Mouse (Mus musculus) heart, embryonic 16.5 days (tissue): ENCODE data around the gene Tesk2. TPM values are rescaled to one million over a fixed set of nuclear protein-coding genes. Genes with fewer than 3 reads are reported as not detected.
"Not testable (repeated sequence)": the region's sequence is repeated elsewhere in the genome, so short reads cannot be mapped to it uniquely, and the experiment has no call there.

Experiments used
- ATAC-seq: fragments of 200-750 bp; cut with Nextera tagmentation; replicated peaks from 2 replicates; pipeline ENCODE4 v1.8.0; 2017; ENCODE audit warnings: moderate number of reproducible peaks; ENCODE audit not compliant: insufficient read depth, low FRiP score; ENCODE audit errors: extremely low read depth
- H3K27ac ChIP-seq: fragments of 300-500 bp; sonication (generic); 2 replicates; pipeline ENCODE4 v1.5.1; 2014; ENCODE audit warnings: mild to moderate bottlenecking, low read length, control low read depth, moderate library complexity
- H3K27me3 ChIP-seq: fragments of 300-500 bp; sonication (generic); 2 replicates; pipeline ENCODE4 v1.6.1; 2014; ENCODE audit warnings: low read length, mixed read lengths; ENCODE audit not compliant: control insufficient read depth, insufficient read depth
- H3K36me3 ChIP-seq: fragments of 300-500 bp; sonication (generic); 2 replicates; pipeline ENCODE4 v1.6.1; 2014; ENCODE audit not compliant: control insufficient read depth, insufficient read depth
- H3K4me1 ChIP-seq: fragments of 300-500 bp; sonication (generic); 2 replicates; pipeline ENCODE4 v1.6.1; 2014; ENCODE audit warnings: low read length, mixed read lengths; ENCODE audit not compliant: control insufficient read depth, insufficient read depth
- H3K4me2 ChIP-seq: fragments of 300-500 bp; sonication (generic); 2 replicates; pipeline ENCODE4 v1.6.1; 2014; ENCODE audit warnings: low read depth, mild to moderate bottlenecking, control low read depth, low read length
- H3K4me3 ChIP-seq: fragments of 300-500 bp; sonication (generic); 2 replicates; pipeline ENCODE4 v1.5.1; 2014; ENCODE audit warnings: mild to moderate bottlenecking, control low read depth, low read length
- H3K9ac ChIP-seq: fragments of 300-500 bp; sonication (generic); 2 replicates; pipeline ENCODE4 v1.6.1; 2014; ENCODE audit warnings: low read length, control low read depth
- H3K9me3 ChIP-seq: fragments of 300-500 bp; sonication (generic); replicated peaks from 2 replicates; pipeline ENCODE4 v1.6.1; 2016; ENCODE audit warnings: low read length; ENCODE audit not compliant: control insufficient read depth
- WGBS: fragments of 180-500 bp; shearing (Covaris S2); extraction: QIAGEN DNeasy Blood & Tissue Kit; methylation state at CpG from one replicate; pipeline ENCODE4 v1.1.7; 2014; 5-methylcytosine and 5-hydroxymethylcytosine counted together
- polyA plus RNA-seq: library from polyadenylated mRNA; unstranded; fragments of >200 nt; fragmentation: Nextera tagmentation; extraction: Ambion mirVana; gene quantifications from 2 replicates; pipeline ENCODE4 v1.2.1, GENCODE M21; 2015

The Tesk2 gene
- polyA plus RNA-seq, 1 experiment from 2014 or later: 3.3 TPM

- not testable (repeated sequence) for H3K4me1 ChIP-seq, H3K36me3 ChIP-seq, H3K27ac ChIP-seq, ATAC-seq, H3K9me3 ChIP-seq
- Histone ChIP-seq H3K4me2 (peak overlapping the region; percentile 50), H3K9ac (0 out of 2 replicates have a peak overlapping the region, but pooled peaks have one; percentile 11), H3K27me3 (peaks cover 11% of the 10 kb centered on the region), H3K4me3 (peak overlapping the region; percentile 29; the same call in 1 of the 2 replicates)
- WGBS: 9% methylated on average over 20 of the region's 29 CpGs
These were observed 119.3 kb downstream of the Tesk2 start for GRCm38 (mm10) chr4:116840096-116840495.

DNA sequence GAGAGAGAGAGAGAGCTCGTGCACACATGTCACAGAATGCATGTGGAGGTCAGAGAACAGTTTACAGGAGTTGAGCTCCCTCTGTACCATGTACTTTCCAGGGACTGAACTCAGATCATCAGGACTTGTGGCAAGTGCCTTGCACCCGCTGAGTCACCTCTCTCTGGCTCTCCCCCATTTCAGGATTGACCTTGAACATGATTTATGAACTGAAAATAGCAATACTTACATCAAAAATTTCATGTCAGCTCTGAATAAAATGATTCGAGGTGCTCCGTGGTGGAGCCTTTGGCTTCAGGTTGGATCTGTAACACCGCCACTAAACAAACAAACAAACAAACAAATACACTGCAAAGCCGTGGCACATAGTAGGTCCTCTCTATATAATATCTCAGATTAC is 120.1 kb downstream of the Tesk2 start:
- peaks cover 11% of the 10 kb centered on the region for H3K27me3 ChIP-seq
- 86% methylated on average over 6 of the region's 6 CpGs for WGBS
- H3K9me3 ChIP-seq: no peaks in the 10 kb centered on the region; the same call in 1 of the 2 replicates

DNA sequence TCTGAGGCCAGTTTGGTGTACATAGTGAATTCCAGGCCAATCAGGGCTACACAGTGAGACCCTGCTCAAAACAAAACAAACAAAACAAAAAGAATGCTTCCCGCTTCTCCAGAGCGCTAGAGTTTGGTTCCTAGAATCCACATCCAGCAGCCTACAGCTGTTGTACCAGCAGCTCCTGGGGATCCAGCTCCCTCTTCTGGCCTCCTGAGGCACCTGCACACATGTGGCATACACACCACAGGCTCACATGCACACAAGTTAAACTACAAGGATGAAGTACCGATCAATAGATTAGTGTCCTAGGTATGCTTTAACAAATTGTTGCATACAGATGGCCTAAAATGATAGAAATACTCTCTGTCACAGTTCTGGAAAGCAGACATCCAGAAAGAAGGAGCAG is 123.6 kb downstream of the Tesk2 start:
- no peaks in the 10 kb centered on the region for H3K4me1 ChIP-seq

More for the DNA sequence above, 120.1 kb downstream of the Tesk2 start:
- Histone ChIP-seq H3K4me1 (no peaks in the 10 kb centered on the region), H3K36me3 (no peaks in the 10 kb centered on the region), H3K4me3 (no peak overlapping the region), H3K27ac (no peak overlapping the region), H3K4me2 (no peak overlapping the region), H3K9ac (no peak overlapping the region)
- no peak for ATAC-seq

GRCm38 (mm10) chr4:116849901-116850300 is 129.2 kb downstream of the Tesk2 start:
- Histone ChIP-seq H3K9ac (no peak overlapping the region), H3K36me3 (no peaks in the 10 kb centered on the region), H3K4me1 (no peaks in the 10 kb centered on the region), H3K4me3 (no peak overlapping the region), H3K4me2 (no peak overlapping the region), H3K9me3 (no peaks in the 10 kb centered on the region), H3K27ac (no peak overlapping the region), H3K27me3 (no peaks in the 10 kb centered on the region)
- ATAC-seq: no peak
- WGBS: 84% methylated on average over 3 of the region's 3 CpGs

More for the DNA sequence above, 123.6 kb downstream of the Tesk2 start:
- Histone ChIP-seq H3K27me3 (peaks cover 8% of the 10 kb centered on the region), H3K27ac (no peak overlapping the region), H3K36me3 (no peaks in the 10 kb centered on the region), H3K4me2 (no peak overlapping the region), H3K4me3 (no peak overlapping the region), H3K9me3 (no peaks in the 10 kb centered on the region; the same call in 1 of the 2 replicates), H3K9ac (no peak overlapping the region)
- WGBS: 95% methylated on average over 3 of the region's 3 CpGs
- ATAC-seq: no peak

DNA sequence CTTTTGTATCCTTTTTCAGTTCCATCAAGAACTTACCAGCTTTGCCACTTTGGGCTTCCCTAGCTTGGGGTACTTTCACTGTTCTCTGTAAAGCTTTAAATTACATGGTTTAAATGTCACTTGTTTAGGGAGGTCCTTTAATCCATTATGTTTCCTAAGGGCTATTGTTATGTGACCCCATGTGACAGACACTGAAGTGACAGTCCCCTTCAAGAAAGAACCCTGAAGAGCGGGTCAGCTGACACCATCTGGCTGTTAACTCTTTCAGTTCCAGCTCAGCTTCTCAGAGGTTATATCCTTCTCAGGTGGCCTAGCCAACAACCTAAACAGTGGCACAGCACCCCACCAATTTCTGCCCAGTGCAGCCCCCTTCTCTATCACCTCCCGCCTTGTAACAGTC is 133.5 kb downstream of the Tesk2 start:
- no peaks in the 10 kb centered on the region for H3K9me3 ChIP-seq
- H3K36me3 ChIP-seq: no peaks in the 10 kb centered on the region
- H3K27me3 ChIP-seq: no peaks in the 10 kb centered on the region
- no peaks in the 10 kb centered on the region for H3K4me1 ChIP-seq
- no peak for ATAC-seq
- no peak overlapping the region for H3K9ac ChIP-seq
- WGBS: 19% methylated on average over 2 of the region's 2 CpGs
- H3K4me3 ChIP-seq: no peak overlapping the region
- H3K4me2 ChIP-seq: no peak overlapping the region
- H3K27ac ChIP-seq: no peak overlapping the region

Other genes with a start within 250 kb of the Tesk2 start
- gene Ipp, start 213.4 kb upstream of the Tesk2 start, polyA plus RNA-seq: 16.2 and 16.3 TPM in 2 replicates
- 23.2 and 33.4 TPM in 2 replicates for gene Tmem69, start 165.0 kb upstream of the Tesk2 start, polyA plus RNA-seq
- 25.1 and 31.5 TPM in 2 replicates for gene Gpbp1l1, start 163.3 kb upstream of the Tesk2 start, polyA plus RNA-seq
- 5.2 and 6.1 TPM in 2 replicates for gene Ccdc17, start 124.3 kb upstream of the Tesk2 start, polyA plus RNA-seq
- gene Nasp, start 93.0 kb upstream of the Tesk2 start, polyA plus RNA-seq: 73.8 and 77.5 TPM in 2 replicates
- gene Akr1a1, start 69.3 kb upstream of the Tesk2 start, polyA plus RNA-seq: 580 and 585 TPM in 2 replicates
- 934 and 942 TPM in 2 replicates for gene Prdx1, start 35.4 kb upstream of the Tesk2 start, polyA plus RNA-seq
- 39.8 and 45.0 TPM in 2 replicates for gene Mmachc, start 12.5 kb upstream of the Tesk2 start, polyA plus RNA-seq
- gene Ccdc163, start 12.4 kb upstream of the Tesk2 start, polyA plus RNA-seq: 14.8 and 16.0 TPM in 2 replicates
- 23.4 and 23.5 TPM in 2 replicates for gene Toe1, start 86.7 kb downstream of the Tesk2 start, polyA plus RNA-seq
- 8.6 and 9.9 TPM in 2 replicates for gene Mutyh, start 86.8 kb downstream of the Tesk2 start, polyA plus RNA-seq
- 0.95 and 1.2 TPM in 2 replicates for gene Hpdl, start 100.8 kb downstream of the Tesk2 start, polyA plus RNA-seq
- gene Zswim5, start 156.4 kb downstream of the Tesk2 start, polyA plus RNA-seq: 0.39 and 0.42 TPM in 2 replicates